8 mouse cellular contexts compared by ENCODE assay signal in genomic region chr7:132810879-132811278, GRCm38 (mm10). TPM values are rescaled to one million over a fixed set of nuclear protein-coding genes. Genes with fewer than 3 reads are reported as not detected.
DNase-seq lines count a peak whose midpoint lies in the region; ATAC-seq and TF ChIP-seq lines count a peak whose summit lies in the region.

No protein-coding gene starts in this region.

- H3K36me3 ChIP-seq in G1E (replicated peaks) = peaks cover 23% of the 10 kb centered on the region
- H3K36me3 ChIP-seq in forebrain, embryonic 14.5 days (ENCODE audit: control insufficient read depth, insufficient read depth, low read length) = no peaks in the 10 kb centered on the region
- no peaks in the 10 kb centered on the region for H3K36me3 ChIP-seq in lung, embryonic 15.5 days
- no peaks in the 10 kb centered on the region for H3K36me3 ChIP-seq in thymus, adult 2 months (ENCODE audit: control insufficient read depth, insufficient read depth, low read length)

- 45% methylated on average over 1 of the region's 1 CpGs for WGBS in forebrain, embryonic 14.5 days
- WGBS in lung, embryonic 15.5 days = 39% methylated on average over 1 of the region's 1 CpGs
- 67% methylated on average over 1 of the region's 1 CpGs for WGBS in olfactory bulb, adult 2 months
- 58% methylated on average over 1 of the region's 1 CpGs for WGBS in thymus, adult 2 months

- no peaks in the 10 kb centered on the region for H3K9me3 ChIP-seq in G1E (replicated peaks)
- no peaks in the 10 kb centered on the region for H3K9me3 ChIP-seq in forebrain, embryonic 14.5 days (replicated peaks; ENCODE audit: control insufficient read depth, low read length)
- H3K9me3 ChIP-seq in lung, embryonic 15.5 days = no peaks in the 10 kb centered on the region

- peak overlapping the region; percentile 18; the same call in 1 of the 2 replicates for H3K9ac ChIP-seq in forebrain, embryonic 14.5 days (ENCODE audit: low read length)
- H3K9ac ChIP-seq in lung, embryonic 15.5 days = no peak overlapping the region

- no peak overlapping the region; the same call in 1 of the 2 replicates for H3K4me3 ChIP-seq in G1E (ENCODE audit: low read depth, low read length)
- H3K4me3 ChIP-seq in forebrain, embryonic 14.5 days (ENCODE audit: low read depth, low read length) = peak overlapping the region; percentile 75
- peak overlapping the region; percentile 70 for H3K4me3 ChIP-seq in lung, embryonic 15.5 days
- H3K4me3 ChIP-seq in olfactory bulb, adult 2 months (ENCODE audit: insufficient read depth, low read depth, low read length) = no peak overlapping the region
- peak overlapping the region; percentile 31 for H3K4me3 ChIP-seq in thymus, adult 2 months (ENCODE audit: control insufficient read depth, insufficient read depth, low read length)

- no peaks in the 10 kb centered on the region for H3K27me3 ChIP-seq in G1E (ENCODE audit: insufficient read depth, low read length)
- H3K27me3 ChIP-seq in forebrain, embryonic 14.5 days (replicated peaks; ENCODE audit: control insufficient read depth, insufficient read depth, low read length) = no peaks in the 10 kb centered on the region
- H3K27me3 ChIP-seq in lung, embryonic 15.5 days = no peaks in the 10 kb centered on the region
- no peaks in the 10 kb centered on the region for H3K27me3 ChIP-seq in thymus, adult 2 months (ENCODE audit: control insufficient read depth, insufficient read depth, low read length)

- intact Hi-C loops in heart, postnatal 36 days (cut with DNase I) = loop anchor here (1.0 to 5.0 kb wide), 8 partner anchors 34 to 234 kb away; partner anchors contain the start of genes Eef1akmt2 and Oat

- peak overlapping the region; percentile 78 for H3K4me2 ChIP-seq in forebrain, embryonic 14.5 days (ENCODE audit: low read length)
- peak overlapping the region; percentile 85 for H3K4me2 ChIP-seq in lung, embryonic 15.5 days

- DNase-seq in G1E (ENCODE audit: low spot score) = peak; percentile 74
- peak; percentile 92 for DNase-seq in cerebellum, adult 11 months
- DNase-seq in forebrain, embryonic 14.5 days (ENCODE audit: low spot score) = peak; percentile 93
- DNase-seq in heart, postnatal 36 days = peak; percentile 94 to 96
- DNase-seq in layer of hippocampus, adult 8-10 months (ENCODE audit: low spot score in 2 of 2) = peak; percentile 86 to 92
- peak; percentile 93 for DNase-seq in thymus, adult 2 months

- no peak for TF ChIP-seq POLR2A in olfactory bulb, adult 2 months (IDR thresholded peaks at IDR 0.05; ENCODE audit: insufficient read depth, low read depth, low read length)
- no peak for TF ChIP-seq POLR2A in thymus, adult 2 months (IDR thresholded peaks at IDR 0.05; ENCODE audit: control insufficient read depth, extremely low read depth, insufficient read depth, low read length, poor library complexity)

- H3K27ac ChIP-seq in forebrain, embryonic 14.5 days (ENCODE audit: low read depth, low read length) = peak overlapping the region; percentile 90; the same call in 1 of the 2 replicates
- peak overlapping the region; percentile 96; the same call in 1 of the 2 replicates for H3K27ac ChIP-seq in lung, embryonic 15.5 days
- H3K27ac ChIP-seq in olfactory bulb, adult 2 months (ENCODE audit: insufficient read depth, low read depth, low read length) = no peak overlapping the region
- peak overlapping the region; percentile 97 for H3K27ac ChIP-seq in thymus, adult 2 months (ENCODE audit: control insufficient read depth, insufficient read depth, low read length)

- peak; percentile 55 for ATAC-seq in G1E (ENCODE audit: extremely low read depth, insufficient number of reproducible peaks, low FRiP score, poor library complexity, severe bottlenecking)
- ATAC-seq in forebrain, embryonic 14.5 days = peak; percentile 60
- ATAC-seq in lung, embryonic 15.5 days (ENCODE audit: borderline replicate concordance, extremely low read depth, low FRiP score, low TSS enrichment) = no peak

- peak; percentile 71 for TF ChIP-seq CTCF in G1E (IDR thresholded peaks at IDR 0.05; ENCODE audit: low read depth, low read length)
- peak; percentile 79 for TF ChIP-seq CTCF in olfactory bulb, adult 2 months (IDR thresholded peaks at IDR 0.05; ENCODE audit: insufficient read depth, low read depth, low read length)
- TF ChIP-seq CTCF in thymus, adult 2 months (IDR thresholded peaks at IDR 0.05; ENCODE audit: borderline replicate concordance, control insufficient read depth, extremely low read depth, insufficient read depth, low read length, poor library complexity) = peak; percentile 88; the same call in 1 of the 2 replicates

- peaks cover 80% of the 10 kb centered on the region for H3K4me1 ChIP-seq in G1E (ENCODE audit: insufficient read depth, low read depth, low read length)
- H3K4me1 ChIP-seq in forebrain, embryonic 14.5 days (ENCODE audit: control insufficient read depth, insufficient read depth, low read length) = peaks cover 56% of the 10 kb centered on the region
- peaks cover 67% of the 10 kb centered on the region for H3K4me1 ChIP-seq in lung, embryonic 15.5 days
- peaks cover 37% of the 10 kb centered on the region for H3K4me1 ChIP-seq in olfactory bulb, adult 2 months (ENCODE audit: control insufficient read depth, insufficient read depth, low read length)
- peaks cover 35% of the 10 kb centered on the region for H3K4me1 ChIP-seq in thymus, adult 2 months (replicated peaks; ENCODE audit: control insufficient read depth, insufficient read depth, low read length)

RNA-seq across cellular contexts. Expression of gene Fam53b, which starts 2.8 kb away (rescaled TPM):
- total RNA-seq in G1E (2014; fragmentation: Nextera tagmentation) = 27.1 and 63.6 TPM in 2 replicates
- 15.0 and 22.1 TPM in 2 replicates for total RNA-seq in G1E (2017)
- polyA plus RNA-seq in G1E (2012) = 23.8 and 24.6 TPM in 2 replicates
- polyA plus RNA-seq in forebrain, embryonic 14.5 days (2014; fragmentation: Nextera tagmentation; extraction: Ambion mirVana) = 17.1 and 25.1 TPM in 2 replicates
- total RNA-seq in heart, postnatal 36 days (2021) = 10 to 100 TPM; 22.7 to 25.5 TPM
- total RNA-seq in layer of hippocampus, adult 8-10 months (2022) = 10 to 100 TPM; 48.8 to 61.1 (median 54.6) TPM
- polyA plus RNA-seq in lung, embryonic 15.5 days (2015; fragmentation: Nextera tagmentation; extraction: Ambion mirVana) = 25.9 and 33.8 TPM in 2 replicates
- not detected in 2 replicates for polyA plus RNA-seq in olfactory bulb, adult 2 months (2012; ENCODE audit: insufficient read depth, insufficient read length, low replicate concordance, missing spikeins)
- 104 and 122 TPM in 2 replicates for polyA plus RNA-seq in thymus, adult 2 months (2012; rRNA removed)

RNA-seq across cellular contexts. Expression of gene Eef1akmt2, which starts 41.6 kb away (rescaled TPM):
- total RNA-seq in G1E (2014; fragmentation: Nextera tagmentation) (24.8 and 28.4 TPM in 2 replicates), G1E (2017) (58.9 and 74.1 TPM in 2 replicates)
- 9.3 and 16.5 TPM in 2 replicates for polyA plus RNA-seq in G1E (2012)
- 99.8 and 110 TPM in 2 replicates for polyA plus RNA-seq in forebrain, embryonic 14.5 days (2014; fragmentation: Nextera tagmentation; extraction: Ambion mirVana)
- total RNA-seq in heart, postnatal 36 days (2021) = 10 to 100 TPM in 1 of 2 experiments, 1 to 10 TPM in 1; 8.3 to 10.4 TPM
- total RNA-seq in layer of hippocampus, adult 8-10 months (2022) = 10 to 100 TPM; 29.3 to 36.5 (median 35.4) TPM
- 59.6 and 61.7 TPM in 2 replicates for polyA plus RNA-seq in lung, embryonic 15.5 days (2015; fragmentation: Nextera tagmentation; extraction: Ambion mirVana)
- polyA plus RNA-seq in olfactory bulb, adult 2 months (2012; ENCODE audit: insufficient read depth, insufficient read length, low replicate concordance, missing spikeins) = not detected in 2 replicates
- 7.0 and 8.7 TPM in 2 replicates for polyA plus RNA-seq in thymus, adult 2 months (2012; rRNA removed)

RNA-seq across cellular contexts. Expression of gene Abraxas2, which starts 48.1 kb away (rescaled TPM):
- total RNA-seq in G1E (2014; fragmentation: Nextera tagmentation) = 69.5 and 79.8 TPM in 2 replicates
- 47.7 and 49.9 TPM in 2 replicates for total RNA-seq in G1E (2017)
- 4.6 and 4.7 TPM in 2 replicates for polyA plus RNA-seq in G1E (2012)
- 35.9 and 45.5 TPM in 2 replicates for polyA plus RNA-seq in forebrain, embryonic 14.5 days (2014; fragmentation: Nextera tagmentation; extraction: Ambion mirVana)
- total RNA-seq in heart, postnatal 36 days (2021) = 10 to 100 TPM; 18.8 to 23.3 TPM
- 10 to 100 TPM; 27.3 to 32.3 (median 29.8) TPM for total RNA-seq in layer of hippocampus, adult 8-10 months (2022)
- polyA plus RNA-seq in lung, embryonic 15.5 days (2015; fragmentation: Nextera tagmentation; extraction: Ambion mirVana) = 34.0 and 34.2 TPM in 2 replicates
- not detected in 2 replicates for polyA plus RNA-seq in olfactory bulb, adult 2 months (2012; ENCODE audit: insufficient read depth, insufficient read length, low replicate concordance, missing spikeins)
- polyA plus RNA-seq in thymus, adult 2 months (2012; rRNA removed) = 12.7 and 12.8 TPM in 2 replicates

Comparison
In these comparisons a context has a peak if more than half of its experiments do, and no peak if none do; other contexts are left out.
1. H3K4me3 ChIP-seq: peak in forebrain, embryonic 14.5 days (single experiment), lung, embryonic 15.5 days (single experiment) and thymus, adult 2 months (single experiment); none in G1E (single experiment) and olfactory bulb, adult 2 months (single experiment).
2. Peak in every context shown above with its lines, with median percentiles within 50 percentile points of each other: DNase-seq and CTCF ChIP-seq.